Mouse (Mus musculus): ENCODE data around the gene Rplp2. TPM values are rescaled to one million over a fixed set of nuclear protein-coding genes. Genes with fewer than 3 reads are reported as not detected.
"Not testable (repeated sequence)": the region's sequence is repeated elsewhere in the genome, so short reads cannot be mapped to it uniquely, and the experiment has no call there.

Rplp2 gene
- 977 TPM in 1 of 2 replicates, not detected in the other for polyA plus RNA-seq (2012; ENCODE audit: insufficient read depth, insufficient read length, low replicate concordance, missing spikeins)

- Histone ChIP-seq H3K4me1 (ENCODE audit: control insufficient read depth, insufficient read depth, low read length) (peaks cover 8% of the 10 kb centered on the region), H3K27ac (ENCODE audit: insufficient read depth, low read depth, low read length) (peak within 1 kb of the TSS; percentile 100), H3K4me3 (ENCODE audit: insufficient read depth, low read depth, low read length) (peak within 1 kb of the TSS; percentile 81)
- under 1% methylated on average over 63 of the region's 63 CpGs for WGBS
- TF ChIP-seq CTCF (IDR thresholded peaks at IDR 0.05; ENCODE audit: insufficient read depth, low read depth, low read length) (no peak), POLR2A (IDR thresholded peaks at IDR 0.05; ENCODE audit: insufficient read depth, low read depth, low read length) (peak; percentile 88)
These were observed at the start of gene Rplp2 for GRCm38 (mm10) chr7:141447110-141447991. TSS of gene Rplp2 (plus strand) at chr7:141447370.

DNA sequence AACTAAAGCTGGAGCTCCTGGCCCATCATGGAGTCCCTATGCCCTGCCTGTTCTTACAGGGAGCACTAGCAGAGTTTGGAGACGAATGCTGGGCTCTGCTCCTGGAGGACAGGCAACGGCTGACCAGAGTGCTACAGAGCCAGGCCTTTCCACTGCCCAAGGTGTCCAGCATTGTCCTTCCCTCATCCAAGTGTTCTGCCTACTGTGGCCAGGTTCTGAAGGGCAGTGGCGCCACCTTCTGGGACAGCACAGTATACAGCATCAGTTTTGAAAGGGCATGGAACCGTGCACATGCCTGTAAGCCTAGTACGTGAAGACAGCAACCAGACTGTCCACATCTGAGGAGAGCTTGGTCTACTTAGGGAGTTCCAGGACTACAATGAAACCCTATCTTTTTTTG lies 43.9 kb upstream of the Rplp2 start:
- TF ChIP-seq POLR2A (IDR thresholded peaks at IDR 0.05; ENCODE audit: insufficient read depth, low read depth, low read length) = no peak
- 0 out of 2 replicates have a peak, but pooled peaks have one; percentile 23 for TF ChIP-seq CTCF (IDR thresholded peaks at IDR 0.05; ENCODE audit: insufficient read depth, low read depth, low read length)
- Histone ChIP-seq H3K4me1 (ENCODE audit: control insufficient read depth, insufficient read depth, low read length) (no peaks in the 10 kb centered on the region), H3K4me3 (ENCODE audit: insufficient read depth, low read depth, low read length) (no peak overlapping the region), H3K27ac (ENCODE audit: insufficient read depth, low read depth, low read length) (no peak overlapping the region)
- WGBS = 34% methylated on average over 5 of the region's 5 CpGs

DNA sequence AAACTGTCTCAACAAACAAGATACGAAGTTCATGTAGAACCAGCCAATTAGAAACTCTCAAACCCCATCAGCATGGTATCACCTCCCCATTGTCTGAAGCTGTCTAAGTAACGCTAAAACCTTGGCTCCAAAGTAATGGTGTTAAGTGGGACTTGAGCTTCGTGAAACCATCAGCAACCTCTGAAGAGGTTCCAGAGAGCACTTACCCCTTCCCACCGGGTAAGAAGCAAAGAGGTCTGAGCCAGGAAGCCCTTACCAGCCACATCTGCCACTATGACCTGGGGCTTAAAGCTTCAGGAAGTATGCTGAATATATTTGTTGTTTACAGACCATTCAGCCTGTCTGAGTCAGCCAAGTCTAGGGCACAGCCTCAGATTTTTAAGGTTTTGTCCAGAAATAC lies 41.7 kb upstream of the Rplp2 start:
- TF ChIP-seq CTCF (IDR thresholded peaks at IDR 0.05; ENCODE audit: insufficient read depth, low read depth, low read length) = no peak
- TF ChIP-seq POLR2A (IDR thresholded peaks at IDR 0.05; ENCODE audit: insufficient read depth, low read depth, low read length) = no peak
- 71% methylated on average over 4 of the region's 4 CpGs for WGBS
- H3K27ac ChIP-seq (ENCODE audit: insufficient read depth, low read depth, low read length) = no peak overlapping the region

DNA sequence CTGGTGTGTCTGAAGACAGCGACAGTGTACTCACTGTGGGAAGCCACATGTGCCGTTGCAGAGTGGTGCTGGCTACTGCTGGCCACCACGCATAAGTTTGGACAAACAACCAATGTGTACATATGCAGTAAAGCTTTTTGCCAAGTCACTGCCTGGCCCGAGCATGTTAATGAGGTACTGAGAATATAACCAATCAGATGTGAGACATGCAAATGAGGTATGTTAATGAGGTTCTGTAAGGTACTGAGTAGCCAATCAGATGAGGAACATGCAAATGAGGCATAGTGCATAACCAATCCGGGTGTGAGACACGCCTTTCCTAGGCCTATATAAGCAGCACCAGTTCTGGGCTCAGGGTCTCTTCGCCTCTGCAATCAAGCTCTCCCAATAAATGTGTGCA lies 39.5 kb upstream of the Rplp2 start:
- not testable (repeated sequence) for H3K4me3 ChIP-seq (ENCODE audit: insufficient read depth, low read depth, low read length); H3K27ac ChIP-seq (ENCODE audit: insufficient read depth, low read depth, low read length)
- 96% methylated on average over 7 of the region's 7 CpGs for WGBS
- peaks cover 15% of the 10 kb centered on the region for H3K4me1 ChIP-seq (ENCODE audit: control insufficient read depth, insufficient read depth, low read length)

More for the DNA sequence above, 41.7 kb upstream of the Rplp2 start:
- peaks cover 8% of the 10 kb centered on the region for H3K4me1 ChIP-seq (ENCODE audit: control insufficient read depth, insufficient read depth, low read length)
- no peak overlapping the region for H3K4me3 ChIP-seq (ENCODE audit: insufficient read depth, low read depth, low read length)

DNA sequence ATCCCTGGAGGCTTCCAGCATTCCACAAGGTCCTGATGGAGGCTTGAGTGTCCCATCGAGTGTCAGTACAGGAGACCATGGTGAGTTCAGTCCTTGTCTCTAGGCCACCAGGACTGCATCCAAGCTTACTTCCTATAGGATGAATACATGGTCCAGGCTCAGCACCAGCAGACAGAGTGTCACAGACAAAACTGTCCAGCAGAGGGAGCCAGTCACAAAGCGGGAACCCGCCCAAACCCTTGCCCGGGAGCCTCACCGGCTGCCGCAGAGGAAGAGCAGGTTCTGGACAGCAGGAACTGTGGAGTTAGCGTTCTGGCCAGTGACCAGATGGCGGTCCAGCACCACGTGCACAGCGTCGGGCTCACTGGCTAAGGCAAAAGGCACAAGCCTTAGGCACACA lies 38.3 kb upstream of the Rplp2 start:
- 9% methylated on average over 11 of the region's 11 CpGs for WGBS
- Histone ChIP-seq H3K4me3 (ENCODE audit: insufficient read depth, low read depth, low read length) (no peak overlapping the region), H3K27ac (ENCODE audit: insufficient read depth, low read depth, low read length) (no peak overlapping the region), H3K4me1 (ENCODE audit: control insufficient read depth, insufficient read depth, low read length) (peaks cover 19% of the 10 kb centered on the region)
- TF ChIP-seq POLR2A (IDR thresholded peaks at IDR 0.05; ENCODE audit: insufficient read depth, low read depth, low read length) (no peak), CTCF (IDR thresholded peaks at IDR 0.05; ENCODE audit: insufficient read depth, low read depth, low read length) (peak; percentile 73; the same call in 1 of the 2 replicates)

DNA sequence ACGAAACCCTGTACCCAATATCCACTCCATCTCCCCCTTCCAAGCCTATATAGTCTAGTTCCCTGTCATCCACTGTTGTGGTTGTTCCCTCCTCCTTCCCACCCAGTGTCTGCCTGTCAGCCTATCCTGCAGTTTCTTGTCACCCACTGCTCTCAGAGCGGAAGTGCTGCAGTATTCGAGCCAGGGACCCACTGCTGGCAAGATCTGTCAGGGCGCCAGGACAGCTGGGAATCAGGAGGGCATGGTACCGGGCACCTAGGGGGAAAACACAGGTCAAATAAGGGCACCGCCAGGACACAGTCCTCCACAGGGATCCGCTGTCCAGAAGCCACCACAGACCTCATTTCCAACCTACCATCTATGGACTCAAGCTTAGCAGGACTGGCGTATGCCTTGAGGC lies 36.5 kb upstream of the Rplp2 start:
- TF ChIP-seq CTCF (IDR thresholded peaks at IDR 0.05; ENCODE audit: insufficient read depth, low read depth, low read length) (no peak), POLR2A (IDR thresholded peaks at IDR 0.05; ENCODE audit: insufficient read depth, low read depth, low read length) (no peak)
- H3K4me3 ChIP-seq (ENCODE audit: insufficient read depth, low read depth, low read length) = no peak overlapping the region
- no peak overlapping the region for H3K27ac ChIP-seq (ENCODE audit: insufficient read depth, low read depth, low read length)
- 61% methylated on average over 8 of the region's 8 CpGs for WGBS
- H3K4me1 ChIP-seq (ENCODE audit: control insufficient read depth, insufficient read depth, low read length) = peaks cover 21% of the 10 kb centered on the region

DNA sequence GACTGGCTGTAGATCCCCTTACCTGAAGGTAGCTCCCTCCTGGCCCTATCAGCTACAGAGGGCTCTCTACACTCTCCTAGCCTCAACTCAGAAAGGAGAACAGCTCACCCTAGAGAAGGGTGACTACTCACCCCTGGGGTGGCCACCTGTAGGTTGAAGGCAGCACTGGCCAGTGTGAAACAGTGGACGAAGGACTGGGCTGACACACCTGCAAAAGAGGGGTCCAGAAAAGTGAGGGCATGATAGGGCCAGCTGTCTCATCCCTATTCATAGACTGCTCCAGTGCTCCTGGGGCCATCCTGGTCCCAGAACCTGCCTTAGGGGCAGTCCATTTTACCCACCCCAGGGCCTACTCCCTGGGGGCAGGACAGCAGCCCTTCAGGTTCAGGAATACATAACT lies 35.5 kb upstream of the Rplp2 start:
- H3K4me3 ChIP-seq (ENCODE audit: insufficient read depth, low read depth, low read length) = no peak overlapping the region
- H3K27ac ChIP-seq (ENCODE audit: insufficient read depth, low read depth, low read length) = no peak overlapping the region
- WGBS = 88% methylated on average over 1 of the region's 1 CpGs
- H3K4me1 ChIP-seq (ENCODE audit: control insufficient read depth, insufficient read depth, low read length) = peaks cover 21% of the 10 kb centered on the region
- TF ChIP-seq CTCF (IDR thresholded peaks at IDR 0.05; ENCODE audit: insufficient read depth, low read depth, low read length) (no peak), POLR2A (IDR thresholded peaks at IDR 0.05; ENCODE audit: insufficient read depth, low read depth, low read length) (no peak)

DNA sequence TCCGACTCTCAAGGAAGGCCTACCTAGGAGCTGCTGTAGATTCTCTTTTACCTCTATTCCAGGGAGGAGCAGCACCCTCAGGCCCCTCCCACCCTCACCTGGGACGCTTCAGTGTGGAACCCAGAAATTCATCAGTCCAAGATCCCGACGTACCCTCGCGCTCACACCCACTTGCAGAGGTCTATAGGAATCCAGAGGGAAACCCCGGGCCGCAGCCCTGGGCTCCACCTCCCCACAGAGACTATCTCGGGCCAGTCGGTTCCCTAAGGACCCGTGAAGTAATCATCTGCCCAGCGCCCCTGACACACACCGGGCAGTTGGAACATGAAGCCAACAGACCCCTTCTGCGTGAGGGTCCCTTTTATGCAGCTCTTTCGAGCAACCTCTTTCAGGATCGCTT lies 33.8 kb upstream of the Rplp2 start:
- no peak for TF ChIP-seq POLR2A (IDR thresholded peaks at IDR 0.05; ENCODE audit: insufficient read depth, low read depth, low read length)
- TF ChIP-seq CTCF (IDR thresholded peaks at IDR 0.05; ENCODE audit: insufficient read depth, low read depth, low read length) = no peak
- 2% methylated on average over 16 of the region's 16 CpGs for WGBS
- Histone ChIP-seq H3K27ac (ENCODE audit: insufficient read depth, low read depth, low read length) (peak overlapping the region; percentile 68), H3K4me1 (ENCODE audit: control insufficient read depth, insufficient read depth, low read length) (peaks cover 21% of the 10 kb centered on the region), H3K4me3 (ENCODE audit: insufficient read depth, low read depth, low read length) (peak overlapping the region; percentile 94)

- Histone ChIP-seq H3K4me3 (ENCODE audit: insufficient read depth, low read depth, low read length) (peak within 1 kb of the TSS; percentile 94), H3K4me1 (ENCODE audit: control insufficient read depth, insufficient read depth, low read length) (peaks cover 20% of the 10 kb centered on the region), H3K27ac (ENCODE audit: insufficient read depth, low read depth, low read length) (peak within 1 kb of the TSS; percentile 74)
- TF ChIP-seq POLR2A (IDR thresholded peaks at IDR 0.05; ENCODE audit: insufficient read depth, low read depth, low read length) (peak; percentile 85), CTCF (IDR thresholded peaks at IDR 0.05; ENCODE audit: insufficient read depth, low read depth, low read length) (no peak; the same call in 1 of the 2 replicates)
- under 1% methylated on average over 52 of the region's 56 CpGs for WGBS
These were observed 33.2 kb upstream of the Rplp2 start, which contains the start of gene Gatd1 for GRCm38 (mm10) chr7:141413809-141414584. TSS of gene Gatd1 (minus strand) at chr7:141414136.

Data from olfactory bulb, adult 2 months (tissue).